Mouse (Mus musculus): Measurements from ENCODE around the gene Stkld1.
"Not testable (repeated sequence)": the region's sequence is repeated elsewhere in the genome, so short reads cannot be mapped to it uniquely, and the experiment has no call there.

The Stkld1 gene

GRCm38 (mm10) chr2:26933304-26934055 lies at the start of gene Stkld1, which contains the start of gene Surf4:
Gene Stkld1, plus strand, starts transcription at chr2:26934047.
Gene Surf4, minus strand, starts transcription at chr2:26933928.
- peak; percentile 94 for DNase-seq

- DNase-seq = not testable (repeated sequence)
Observed at GRCm38 (mm10) chr2:26885541-26885940, 48.3 kb upstream of the Stkld1 start.

DNA sequence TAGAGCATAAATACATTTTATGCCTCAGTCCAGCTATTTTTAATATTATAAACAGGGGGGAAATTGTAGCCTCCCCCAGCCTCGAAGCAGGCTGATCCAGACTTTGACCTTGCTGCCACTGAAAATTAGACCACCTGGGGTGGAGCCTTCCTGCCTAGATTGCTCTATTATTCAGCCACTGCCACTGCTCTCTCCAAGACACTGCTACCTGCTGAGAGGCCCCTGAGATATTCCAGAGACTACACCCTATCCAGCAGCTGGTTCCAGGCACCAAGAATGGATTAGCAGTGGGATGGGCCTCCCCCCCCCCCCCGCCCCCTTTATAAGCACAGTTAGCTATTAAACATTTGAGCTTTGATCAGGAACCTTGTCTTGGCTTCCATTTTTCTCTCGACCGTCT lies 47.7 kb upstream of the Stkld1 start:
- DNase-seq = not testable (repeated sequence)

DNA sequence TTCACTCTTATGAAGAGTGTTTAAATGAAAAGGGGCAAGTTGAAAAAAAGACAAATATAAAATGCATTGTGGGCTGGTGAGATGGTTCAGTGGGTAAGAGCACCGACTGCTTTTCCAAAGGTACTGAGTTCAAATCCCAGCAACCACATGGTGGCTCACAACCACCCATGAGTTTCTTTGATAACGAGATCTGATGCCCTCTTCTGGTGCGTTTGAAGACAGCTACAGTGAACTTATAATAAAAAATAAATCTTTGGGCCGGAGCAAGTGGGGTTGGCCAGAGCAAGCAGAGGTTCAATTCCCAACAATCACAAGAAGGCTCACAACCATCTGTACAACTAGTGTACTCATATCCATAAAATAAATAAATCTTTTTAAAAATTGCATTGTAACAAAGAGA lies 37.9 kb upstream of the Stkld1 start:
- no peak for DNase-seq

- DNase-seq = no peak
Observed at GRCm38 (mm10) chr2:26900731-26901130, 33.1 kb upstream of the Stkld1 start.

DNA sequence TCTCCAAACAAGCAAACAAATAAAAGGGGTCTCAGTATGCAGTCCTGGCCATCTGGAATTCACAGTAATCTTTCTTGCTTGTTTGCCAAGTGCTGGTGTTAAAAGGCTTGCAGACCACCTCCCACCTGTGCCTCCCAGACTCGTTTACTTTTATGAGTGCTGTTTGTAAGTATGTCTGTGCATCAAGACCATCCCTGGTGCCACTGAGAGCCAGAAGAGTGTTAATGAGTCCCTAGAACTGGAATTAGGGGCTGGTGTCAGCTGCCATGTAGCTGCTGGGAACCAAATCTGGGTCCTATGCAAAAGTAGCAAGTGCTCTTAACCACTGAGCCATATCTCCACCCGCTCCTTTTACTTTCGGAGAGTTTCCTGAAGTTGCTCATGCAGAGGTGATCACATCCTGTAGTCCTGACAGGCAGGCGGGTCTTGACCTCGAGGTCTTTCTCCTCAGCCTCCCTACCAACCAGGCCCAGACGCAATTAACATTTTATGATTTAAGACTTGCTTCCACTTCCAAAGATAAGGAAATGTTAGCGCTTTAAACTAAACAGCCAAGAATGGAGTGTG lies 31.9 kb upstream of the Stkld1 start:
- no peak for DNase-seq

DNA sequence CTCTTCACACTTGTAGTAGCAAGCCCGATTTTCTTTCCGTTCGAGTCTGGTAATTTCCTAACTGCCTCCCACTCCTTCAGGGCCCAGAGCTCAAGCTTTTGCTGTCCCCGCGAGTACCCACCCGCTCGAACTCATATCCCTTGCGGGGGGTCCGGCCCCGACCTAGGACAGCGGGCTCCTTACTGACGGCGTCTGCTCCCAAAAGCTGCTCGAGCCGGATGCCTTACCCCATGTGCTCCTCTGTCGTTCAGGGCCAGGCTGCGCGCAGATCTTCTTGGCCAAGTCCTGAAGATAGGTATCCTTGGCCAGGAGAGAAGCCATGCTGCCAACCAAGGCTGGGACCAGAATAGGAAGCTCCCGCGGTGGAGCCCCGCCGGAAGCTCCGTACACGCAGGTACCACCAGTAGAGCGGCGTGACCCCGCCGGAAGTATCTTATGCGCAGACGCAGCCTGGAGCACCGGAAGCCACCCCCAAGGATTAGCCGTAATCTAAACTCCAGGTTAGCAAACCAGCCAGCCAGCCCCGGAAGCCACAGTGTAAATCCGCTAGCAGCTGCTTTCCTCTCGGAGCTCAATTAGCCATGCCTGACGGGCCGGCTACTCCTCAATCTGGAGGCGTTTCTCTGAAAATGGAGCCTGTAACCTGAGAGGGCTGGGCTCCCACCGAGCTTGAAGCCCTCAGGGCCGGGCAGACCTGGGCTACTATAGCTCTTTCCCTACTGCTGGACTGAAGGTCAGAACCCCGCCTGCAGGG lies 31.2 kb upstream of the Stkld1 start, which contains the start of gene Surf6:
Gene Surf6, minus strand, starts transcription at position 413 of the 754 bp plus-strand sequence.
- peak; percentile 97 for DNase-seq

DNA sequence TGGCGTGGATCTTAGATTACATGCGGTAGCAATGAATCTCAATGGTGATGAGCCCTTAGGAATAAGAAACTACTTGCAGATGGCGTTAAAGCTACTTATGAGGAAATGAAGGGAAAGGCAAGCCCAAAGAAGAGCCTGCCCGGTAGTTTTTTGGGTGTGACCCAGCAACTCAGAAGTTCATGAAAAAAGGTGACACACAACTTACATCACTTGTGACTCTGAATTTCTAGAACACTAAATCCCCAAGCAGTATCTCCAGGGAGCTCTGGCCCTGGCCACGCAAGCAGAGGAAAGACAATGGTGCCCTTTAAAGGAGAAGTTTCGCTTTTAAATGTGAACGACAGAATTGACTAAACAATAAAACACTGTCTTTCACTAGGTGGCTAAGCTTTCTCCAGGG lies 30.5 kb upstream of the Stkld1 start:
- DNase-seq = no peak

DNA sequence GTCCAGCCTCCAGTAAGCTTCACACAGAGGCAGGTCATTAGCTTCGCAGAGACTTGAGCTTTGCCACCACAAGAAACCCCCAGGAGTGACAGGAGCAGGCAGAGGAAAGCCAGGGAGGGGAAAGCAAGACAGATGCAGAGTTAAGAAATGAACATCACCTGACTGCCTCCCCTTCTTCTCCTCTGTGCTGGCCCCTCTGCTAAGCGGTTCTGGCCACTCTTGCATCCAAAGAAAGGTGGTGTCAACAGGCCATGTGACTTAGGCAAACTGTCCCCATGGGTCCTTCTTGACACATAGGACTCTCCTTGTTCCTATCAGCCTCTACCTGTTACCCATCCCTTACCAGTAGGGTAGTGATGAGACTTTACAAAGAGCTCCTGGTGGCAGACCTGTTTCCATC lies 27.9 kb upstream of the Stkld1 start:
- no peak for DNase-seq

DNA sequence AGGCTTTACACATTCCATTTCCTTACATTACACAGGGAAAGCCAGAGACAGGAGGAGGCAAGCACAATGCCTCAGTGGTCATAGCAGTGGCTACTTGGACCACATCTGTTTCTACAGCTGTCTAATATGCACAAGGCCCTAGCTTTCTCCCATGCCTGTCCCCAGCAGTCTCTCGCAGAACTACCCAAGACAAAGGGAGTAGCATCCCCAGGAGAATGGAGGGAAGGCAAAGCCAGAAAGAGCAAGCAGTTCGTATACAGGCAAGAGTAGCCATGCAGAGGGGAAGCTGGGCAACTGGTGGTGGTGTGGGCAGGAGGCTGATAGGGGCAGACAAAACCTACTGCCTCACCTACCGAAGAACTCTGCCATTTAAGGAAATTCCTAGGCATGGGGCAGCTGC lies 27.4 kb upstream of the Stkld1 start:
- DNase-seq = no peak

DNA sequence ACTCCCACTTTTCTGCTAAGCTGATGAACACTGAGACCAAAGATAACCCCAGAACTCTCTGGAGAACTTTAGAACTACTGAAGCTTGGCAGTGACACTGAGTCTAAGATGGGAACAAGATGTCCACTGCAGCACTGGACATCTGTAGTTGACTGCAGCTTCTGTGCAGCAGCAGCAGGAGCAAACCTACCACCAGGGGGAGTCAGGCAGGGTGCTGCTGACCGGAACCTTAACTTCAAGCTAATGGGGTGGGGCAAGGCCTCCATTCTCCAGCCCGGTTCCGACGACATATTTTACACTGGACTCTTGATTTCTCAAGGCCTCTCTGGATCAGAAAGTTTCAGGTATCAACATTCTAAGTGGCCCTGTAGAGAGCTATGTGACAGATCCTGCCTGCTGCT lies 26.7 kb upstream of the Stkld1 start:
- no peak for DNase-seq

GRCm38 (mm10) chr2:26908710-26909386 lies 25.0 kb upstream of the Stkld1 start:
- no peak for DNase-seq

- no peak for DNase-seq
Observed at GRCm38 (mm10) chr2:26909387-26909784, 24.5 kb upstream of the Stkld1 start.

DNA sequence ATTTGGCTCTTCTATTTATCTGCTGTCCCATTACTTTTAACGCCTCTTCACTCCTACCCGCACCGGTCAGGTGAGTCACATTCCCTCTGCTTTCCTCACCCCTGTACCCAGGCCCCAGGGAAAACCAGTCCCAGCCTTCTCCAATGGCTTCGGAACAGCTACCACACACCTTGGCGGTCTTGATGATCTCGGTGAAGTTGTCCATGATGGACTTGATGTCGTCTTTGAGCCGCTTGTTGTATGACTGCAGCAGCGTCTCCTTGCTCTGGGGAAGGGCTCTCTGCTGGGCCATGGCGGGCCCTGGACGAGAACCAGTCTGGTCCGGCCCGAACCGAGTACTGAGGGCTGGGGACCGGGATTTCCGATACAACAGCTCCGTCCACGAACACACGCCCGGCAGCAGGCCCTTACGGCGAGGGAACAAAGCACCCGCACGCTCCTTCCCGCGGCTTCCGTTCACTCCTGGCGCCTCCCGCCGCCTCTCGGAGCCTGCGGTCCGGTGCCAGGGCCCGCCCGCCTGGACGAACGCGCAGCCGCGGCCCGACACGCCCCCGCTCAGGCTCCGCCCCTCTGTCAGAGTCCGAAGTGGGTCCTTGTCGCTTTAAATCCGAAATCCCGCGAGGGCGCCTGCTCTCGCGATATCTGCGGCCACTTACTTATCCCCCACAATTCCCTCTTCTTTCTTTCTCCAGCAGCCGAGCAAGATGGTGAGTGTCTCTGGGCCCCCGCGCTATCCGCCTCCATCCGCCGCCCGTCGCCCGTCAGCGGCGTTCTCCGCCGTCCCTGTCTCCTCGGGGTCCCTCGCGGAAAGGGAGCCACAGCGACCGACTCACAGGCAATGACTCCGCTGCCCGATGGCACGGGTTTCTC lies 23.5 kb upstream of the Stkld1 start, which contains the start of the genes Med22 and Rpl7a:
Gene Med22, minus strand, starts transcription at position 554 of the 870 bp plus-strand sequence.
Gene Rpl7a, plus strand, starts transcription at position 641 of the 870 bp plus-strand sequence.
- peak; percentile 99 for DNase-seq

GRCm38 (mm10) chr2:26910994-26911765 lies 22.7 kb upstream of the Stkld1 start:
- DNase-seq = peak; percentile 61

DNA sequence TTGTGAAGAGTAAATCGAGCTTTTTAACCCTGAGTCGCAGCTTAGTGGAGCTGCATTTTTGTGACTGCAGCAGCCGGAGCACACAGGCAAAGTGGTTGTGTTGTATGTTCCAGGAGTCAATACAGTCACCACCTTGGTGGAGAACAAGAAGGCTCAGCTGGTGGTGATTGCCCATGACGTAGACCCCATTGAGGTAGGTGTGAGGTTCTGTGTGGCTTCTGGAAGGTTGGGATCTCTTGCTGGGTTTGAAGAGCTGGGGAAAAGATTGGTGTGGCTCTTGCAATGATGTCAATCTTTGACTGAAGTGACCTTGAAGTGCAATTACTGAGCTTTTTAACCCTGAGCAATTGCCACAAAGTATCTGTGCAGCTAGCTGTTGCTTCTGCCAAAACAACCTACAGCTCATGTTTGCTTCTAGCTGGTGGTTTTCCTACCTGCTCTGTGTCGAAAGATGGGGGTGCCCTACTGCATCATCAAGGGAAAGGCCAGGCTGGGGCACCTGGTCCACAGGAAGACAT lies 21.5 kb upstream of the Stkld1 start:
- DNase-seq = no peak

DNA sequence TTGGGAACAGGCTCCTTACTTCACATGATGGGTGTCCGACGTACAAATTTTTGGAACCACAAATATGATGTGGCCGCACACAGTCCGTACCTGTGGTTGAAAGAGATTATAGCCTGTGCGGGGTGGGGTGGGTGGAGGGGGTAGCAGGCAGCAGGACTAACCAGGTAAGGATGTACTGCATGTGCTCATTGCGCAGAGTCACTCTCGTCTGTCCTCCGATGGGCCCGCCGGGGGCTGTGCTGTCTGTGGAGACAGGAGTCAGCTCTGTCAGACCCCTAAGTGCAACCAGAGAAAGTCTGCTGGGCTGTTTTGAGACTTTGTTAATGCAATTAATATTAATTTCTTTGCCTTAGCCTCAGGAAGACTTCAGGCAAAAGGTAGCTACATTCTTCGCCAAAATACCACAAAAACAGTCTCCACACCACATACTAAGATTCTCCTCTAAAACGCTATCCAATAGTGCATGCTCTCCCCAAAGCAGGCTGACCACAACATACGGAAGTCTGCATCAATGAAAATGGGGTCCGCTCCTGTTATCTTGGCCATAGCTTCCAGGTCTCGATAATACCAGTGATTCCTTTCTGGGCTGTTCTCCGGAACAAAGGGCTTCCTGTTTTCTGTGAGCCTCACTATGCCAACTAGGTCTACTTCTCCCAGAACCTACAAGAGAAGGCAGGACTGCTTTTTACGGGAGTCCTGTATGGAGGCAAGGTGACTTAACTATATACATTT lies 20.3 kb upstream of the Stkld1 start:
- no peak for DNase-seq

DNA sequence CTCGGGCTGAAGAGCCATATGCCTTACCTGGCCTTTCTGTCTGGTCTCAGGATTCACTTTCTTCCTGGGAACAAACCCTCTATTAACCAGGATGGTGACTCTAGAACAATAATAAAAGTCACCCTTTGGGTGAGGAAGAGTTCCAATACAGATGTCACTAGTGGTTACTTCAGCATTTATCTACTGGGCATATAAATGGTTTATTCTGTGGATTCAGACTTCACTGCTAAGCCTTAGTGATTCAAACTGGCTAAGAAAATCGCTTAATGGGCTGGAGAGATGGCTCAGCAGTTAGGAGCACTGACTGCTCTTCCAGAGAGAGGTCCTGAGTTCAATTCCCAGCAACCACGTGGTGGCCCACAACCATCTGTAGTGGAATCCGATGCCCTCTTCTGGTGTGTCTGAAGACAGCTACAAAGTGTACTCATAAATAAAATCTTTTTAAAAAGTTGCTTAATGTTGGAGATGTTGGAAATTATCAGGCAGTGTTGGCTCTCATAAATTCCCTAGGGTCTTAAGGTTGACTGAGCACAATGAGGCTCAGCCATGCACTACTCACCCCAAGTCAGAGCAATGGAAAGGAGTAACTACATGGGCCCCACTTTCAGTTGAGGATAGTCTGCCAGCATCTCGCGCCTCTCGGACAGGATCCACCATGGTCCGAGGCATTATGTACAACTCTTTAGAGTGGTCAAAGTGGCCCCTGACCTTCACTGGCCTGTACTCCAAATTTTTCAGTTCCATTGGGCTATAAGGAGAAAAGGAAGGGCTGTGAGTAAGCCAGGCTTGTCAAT lies 19.5 kb upstream of the Stkld1 start:
- no peak for DNase-seq

All from layer of hippocampus, adult 9-11 months (tissue).